Mouse (Mus musculus): ENCODE results near the gene Sox6. TPM values are rescaled to one million over a fixed set of nuclear protein-coding genes. Genes with fewer than 3 reads are reported as not detected.

The Sox6 gene
- polyA plus RNA-seq, 1 experiment: not detected

- Histone ChIP-seq H3K27ac (ENCODE audit: insufficient read depth, low read depth, low read length) (no peak overlapping the region), H3K4me1 (ENCODE audit: control insufficient read depth, insufficient read depth, low read length) (no peaks in the 10 kb centered on the region), H3K4me3 (ENCODE audit: insufficient read depth, low read length) (no peak overlapping the region)
- TF ChIP-seq CTCF (IDR thresholded peaks at IDR 0.05; ENCODE audit: low read depth, low read length) (no peak), POLR2A (IDR thresholded peaks at IDR 0.05; ENCODE audit: borderline replicate concordance, low read depth, low read length) (no peak)
Observed at GRCm38 (mm10) chr7:115867518-115868270, 170.9 kb downstream of the Sox6 start.

GRCm38 (mm10) chr7:115866698-115867500, 171.7 kb downstream of the Sox6 start:
- Histone ChIP-seq H3K4me1 (ENCODE audit: control insufficient read depth, insufficient read depth, low read length) (no peaks in the 10 kb centered on the region), H3K4me3 (ENCODE audit: insufficient read depth, low read length) (no peak overlapping the region), H3K27ac (ENCODE audit: insufficient read depth, low read depth, low read length) (no peak overlapping the region)
- no peak for TF ChIP-seq CTCF (IDR thresholded peaks at IDR 0.05; ENCODE audit: low read depth, low read length)
- TF ChIP-seq POLR2A (IDR thresholded peaks at IDR 0.05; ENCODE audit: borderline replicate concordance, low read depth, low read length): no peak

DNA sequence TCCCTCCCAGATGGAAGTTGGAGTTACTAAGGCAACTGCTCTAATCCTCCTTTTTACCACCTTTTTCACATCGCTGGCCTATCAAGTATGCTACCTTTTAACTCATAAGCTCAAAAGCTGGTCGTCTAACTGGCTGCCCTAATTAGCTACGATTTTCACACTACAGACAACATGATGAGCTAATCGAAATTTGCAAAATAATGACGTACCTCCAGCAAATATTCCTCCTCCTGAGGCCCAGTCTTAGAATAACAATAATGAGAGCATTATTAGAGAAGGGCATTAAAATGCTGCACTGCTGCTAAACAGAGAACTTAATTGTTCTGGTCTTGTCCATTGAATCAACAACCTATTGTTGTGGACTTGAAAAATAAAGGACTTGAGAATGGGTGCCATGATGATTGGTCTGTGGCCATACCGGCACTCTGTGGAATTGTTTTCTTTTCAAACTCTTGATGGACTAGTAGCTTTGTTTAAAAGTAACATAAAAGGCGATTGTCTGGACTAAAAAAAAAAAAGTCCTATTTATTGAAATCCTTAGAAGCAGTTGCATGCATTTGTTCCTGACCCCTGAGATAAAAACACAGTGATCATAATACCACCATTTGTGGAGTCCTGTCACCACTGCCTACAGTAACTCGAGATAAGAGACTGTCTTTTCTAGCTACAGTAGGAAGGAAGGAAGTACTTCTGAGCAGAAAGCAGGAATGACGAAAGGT, 172.5 kb downstream of the Sox6 start:
- Histone ChIP-seq H3K4me1 (ENCODE audit: control insufficient read depth, insufficient read depth, low read length) (no peaks in the 10 kb centered on the region), H3K4me3 (ENCODE audit: insufficient read depth, low read length) (no peak overlapping the region), H3K27ac (ENCODE audit: insufficient read depth, low read depth, low read length) (no peak overlapping the region)
- no peak for TF ChIP-seq POLR2A (IDR thresholded peaks at IDR 0.05; ENCODE audit: borderline replicate concordance, low read depth, low read length)
- no peak for TF ChIP-seq CTCF (IDR thresholded peaks at IDR 0.05; ENCODE audit: low read depth, low read length)

DNA sequence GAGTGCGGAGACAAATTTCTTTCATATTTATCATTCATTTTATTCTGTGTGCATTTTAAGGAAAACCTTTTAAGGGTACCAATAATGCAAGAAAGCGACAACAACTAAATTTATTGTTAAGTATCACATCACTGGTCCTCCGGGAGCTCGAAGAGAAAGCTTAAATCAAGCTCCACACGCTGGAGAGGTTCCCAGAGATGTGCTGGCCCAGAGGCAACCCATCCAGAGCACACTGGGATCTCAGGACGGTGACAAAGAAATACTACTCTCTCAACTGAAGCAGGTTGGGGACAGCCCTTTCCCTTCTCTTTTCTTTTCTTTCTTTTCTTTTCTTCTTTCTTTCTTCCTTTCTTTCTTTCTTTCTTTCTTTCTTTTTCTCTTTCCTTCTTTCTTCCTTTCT, 173.4 kb downstream of the Sox6 start:
- no peak overlapping the region for H3K27ac ChIP-seq (ENCODE audit: insufficient read depth, low read depth, low read length)

GRCm38 (mm10) chr7:115864411-115864810, 174.2 kb downstream of the Sox6 start:
- no peak for TF ChIP-seq POLR2A (IDR thresholded peaks at IDR 0.05; ENCODE audit: borderline replicate concordance, low read depth, low read length)
- no peak for TF ChIP-seq CTCF (IDR thresholded peaks at IDR 0.05; ENCODE audit: low read depth, low read length)
- Histone ChIP-seq H3K4me3 (ENCODE audit: insufficient read depth, low read length) (no peak overlapping the region), H3K4me1 (ENCODE audit: control insufficient read depth, insufficient read depth, low read length) (no peaks in the 10 kb centered on the region), H3K27ac (ENCODE audit: insufficient read depth, low read depth, low read length) (no peak overlapping the region)

More for the DNA sequence above, 173.4 kb downstream of the Sox6 start:
- no peak for TF ChIP-seq POLR2A (IDR thresholded peaks at IDR 0.05; ENCODE audit: borderline replicate concordance, low read depth, low read length)
- no peak for TF ChIP-seq CTCF (IDR thresholded peaks at IDR 0.05; ENCODE audit: low read depth, low read length)
- H3K4me3 ChIP-seq (ENCODE audit: insufficient read depth, low read length): no peak overlapping the region
- no peaks in the 10 kb centered on the region for H3K4me1 ChIP-seq (ENCODE audit: control insufficient read depth, insufficient read depth, low read length)

DNA sequence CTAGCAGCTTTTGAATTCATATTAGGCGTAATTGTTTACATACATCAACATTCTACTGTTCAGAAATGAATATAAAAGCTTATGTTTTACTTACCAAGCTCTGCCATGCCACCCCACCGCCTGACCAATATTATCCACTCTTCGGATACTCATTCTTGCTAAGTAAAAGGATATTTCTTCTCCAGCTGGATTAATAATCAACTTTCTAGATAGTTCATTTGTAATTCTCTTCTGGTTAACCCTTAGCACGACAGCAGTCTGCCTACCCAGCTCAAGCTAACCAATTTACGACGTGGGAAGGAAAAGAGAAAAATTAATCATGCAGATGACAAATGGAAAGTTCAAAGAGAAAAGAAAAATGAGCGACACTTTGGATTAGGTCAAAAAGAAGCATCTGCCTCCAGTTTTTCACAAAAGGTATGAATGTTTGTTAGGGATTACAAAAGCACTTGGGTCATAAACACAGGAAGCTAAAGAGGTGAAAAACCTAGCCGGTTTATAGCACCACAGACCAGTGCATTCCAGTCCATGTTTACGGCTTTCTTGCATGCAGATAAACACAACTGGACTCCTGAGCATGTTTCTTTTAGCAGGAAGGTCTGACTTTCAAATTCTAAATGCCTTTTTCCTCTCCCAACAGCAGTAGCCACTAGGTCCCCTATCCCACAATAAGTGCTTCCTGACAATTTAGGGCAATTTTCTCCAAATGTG, 178.8 kb downstream of the Sox6 start:
- Histone ChIP-seq H3K4me1 (ENCODE audit: control insufficient read depth, insufficient read depth, low read length) (no peaks in the 10 kb centered on the region), H3K27ac (ENCODE audit: insufficient read depth, low read depth, low read length) (no peak overlapping the region), H3K4me3 (ENCODE audit: insufficient read depth, low read length) (no peak overlapping the region)
- TF ChIP-seq CTCF (IDR thresholded peaks at IDR 0.05; ENCODE audit: low read depth, low read length): no peak
- TF ChIP-seq POLR2A (IDR thresholded peaks at IDR 0.05; ENCODE audit: borderline replicate concordance, low read depth, low read length): no peak

DNA sequence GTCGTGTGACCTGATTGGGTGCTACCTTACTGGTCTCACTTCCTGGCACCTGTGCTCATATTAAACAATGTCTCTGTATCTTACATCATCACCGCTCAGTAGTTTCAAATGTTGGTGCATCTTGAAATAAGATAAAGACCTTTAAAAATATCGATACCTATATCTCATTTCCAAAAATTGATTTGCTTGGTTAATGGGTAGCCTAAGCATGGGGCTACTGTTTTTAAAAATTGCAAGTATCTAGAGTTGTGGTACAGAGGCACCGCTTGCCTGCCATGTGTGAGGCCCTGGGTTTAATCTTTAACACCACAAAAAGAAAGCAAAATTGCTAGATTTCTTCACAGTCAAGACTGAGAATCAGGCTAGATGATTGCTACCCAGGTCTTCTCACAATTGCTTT, 187.5 kb downstream of the Sox6 start:
- no peak overlapping the region for H3K27ac ChIP-seq (ENCODE audit: insufficient read depth, low read depth, low read length)
- TF ChIP-seq CTCF (IDR thresholded peaks at IDR 0.05; ENCODE audit: low read depth, low read length) (no peak), POLR2A (IDR thresholded peaks at IDR 0.05; ENCODE audit: borderline replicate concordance, low read depth, low read length) (no peak)
- H3K4me3 ChIP-seq (ENCODE audit: insufficient read depth, low read length): no peak overlapping the region
- H3K4me1 ChIP-seq (ENCODE audit: control insufficient read depth, insufficient read depth, low read length): no peaks in the 10 kb centered on the region

- Histone ChIP-seq H3K27ac (ENCODE audit: insufficient read depth, low read depth, low read length) (no peak overlapping the region), H3K4me3 (ENCODE audit: insufficient read depth, low read length) (no peak overlapping the region), H3K4me1 (ENCODE audit: control insufficient read depth, insufficient read depth, low read length) (no peaks in the 10 kb centered on the region)
- TF ChIP-seq CTCF (IDR thresholded peaks at IDR 0.05; ENCODE audit: low read depth, low read length) (no peak), POLR2A (IDR thresholded peaks at IDR 0.05; ENCODE audit: borderline replicate concordance, low read depth, low read length) (no peak)
Observed at GRCm38 (mm10) chr7:115845791-115846366, 192.7 kb downstream of the Sox6 start.

DNA sequence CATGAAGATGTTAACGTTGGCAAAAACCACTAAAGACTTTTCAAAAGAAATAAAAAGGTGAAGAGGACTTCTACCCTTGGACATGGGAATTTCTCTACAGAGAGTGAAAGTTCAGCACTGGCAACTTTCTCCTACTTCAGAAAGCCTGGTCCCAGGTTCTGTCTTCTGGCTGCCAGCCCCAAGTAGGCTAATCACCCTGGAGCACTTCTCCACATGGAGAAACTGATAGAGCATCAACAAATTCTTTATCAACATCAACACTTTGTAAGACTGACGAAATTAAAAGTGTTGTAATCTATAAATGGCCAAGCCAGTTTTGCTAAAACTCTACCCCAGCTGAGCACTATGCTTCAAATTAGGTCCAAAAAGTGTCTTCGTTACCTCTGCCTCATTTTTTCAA, 193.7 kb downstream of the Sox6 start:
- TF ChIP-seq POLR2A (IDR thresholded peaks at IDR 0.05; ENCODE audit: borderline replicate concordance, low read depth, low read length): no peak
- no peak for TF ChIP-seq CTCF (IDR thresholded peaks at IDR 0.05; ENCODE audit: low read depth, low read length)
- H3K4me1 ChIP-seq (ENCODE audit: control insufficient read depth, insufficient read depth, low read length): no peaks in the 10 kb centered on the region
- no peak overlapping the region for H3K4me3 ChIP-seq (ENCODE audit: insufficient read depth, low read length)
- H3K27ac ChIP-seq (ENCODE audit: insufficient read depth, low read depth, low read length): no peak overlapping the region
